In genomic region chr4:47438956-47439355, GRCm38 (mm10) we compare ENCODE assay signal across 22 mouse cellular contexts. TPM values are rescaled to one million over a fixed set of nuclear protein-coding genes. Genes with fewer than 3 reads are reported as not detected.
A peak's percentile ranks its signal among the peaks of the same experiment; 100 is the strongest.
DNase-seq lines count a peak whose midpoint lies in the region; ATAC-seq and TF ChIP-seq lines count a peak whose summit lies in the region.
"Had no signal": no experiment of that assay in that cellular context is flagged by ENCODE, and none has a peak within 500 bp of the region (broad histone marks: within the 10 kb centered on the region; RNA-seq: fewer than 3 reads in every experiment).

No protein-coding gene starts in this region.

- H3K27ac ChIP-seq in hindbrain, embryonic 10.5 days = peak overlapping the region; percentile 18; the same call in 1 of the 2 replicates
- no peak overlapping the region for H3K27ac ChIP-seq in hindbrain, postnatal 0 days
- H3K27ac ChIP-seq in midbrain, embryonic 10.5 days (replicated peaks) = no peak overlapping the region
- no peak overlapping the region for H3K27ac ChIP-seq in midbrain, embryonic 15.5 days
- H3K27ac ChIP-seq: forebrain, embryonic 12.5 days; heart, embryonic 15.5 days had no signal

- WGBS in hindbrain, embryonic 10.5 days = 79% methylated on average over 6 of the region's 6 CpGs
- 78% methylated on average over 6 of the region's 6 CpGs for WGBS in hindbrain, postnatal 0 days
- 81% methylated on average over 6 of the region's 6 CpGs for WGBS in midbrain, embryonic 10.5 days
- 82% methylated on average over 6 of the region's 6 CpGs for WGBS in midbrain, embryonic 15.5 days

- DNase-seq in hindbrain, embryonic 10.5 days (ENCODE audit: low spot score) = no peak
- no peak for DNase-seq in hindbrain, postnatal 0 days (ENCODE audit: low spot score)
- DNase-seq in midbrain, embryonic 10.5 days (ENCODE audit: low spot score) = peak; percentile 9
- peak; percentile 30 for DNase-seq in testis, postnatal 10 days (ENCODE audit: low spot score)
- DNase-seq in testis, postnatal 14 days (ENCODE audit: low spot score) = no peak
- DNase-seq: adrenal gland, adult 2 months; adrenal gland, postnatal 14 days; cerebellum, adult 11 months; cerebellum, adult 2 months; cerebellum, adult 9-11 months; cerebellum, postnatal 25 days; gastrocnemius, postnatal 25 days; heart, postnatal 10 days; heart, postnatal 4 days had no signal

- no peaks in the 10 kb centered on the region for H3K9me3 ChIP-seq in hindbrain, embryonic 10.5 days
- H3K9me3 ChIP-seq in hindbrain, postnatal 0 days (ENCODE audit: low read length) = no peaks in the 10 kb centered on the region
- no peaks in the 10 kb centered on the region for H3K9me3 ChIP-seq in midbrain, embryonic 10.5 days (replicated peaks)
- no peaks in the 10 kb centered on the region for H3K9me3 ChIP-seq in midbrain, embryonic 15.5 days
- H3K9me3 ChIP-seq: embryonic facial prominence, embryonic 13.5 days; forebrain, embryonic 12.5 days; forebrain, embryonic 15.5 days; heart, embryonic 12.5 days; heart, embryonic 15.5 days; hindbrain, embryonic 15.5 days had no signal

- TF ChIP-seq CTCF in hindbrain, postnatal 0 days (IDR thresholded peaks at IDR 0.05; ENCODE audit: low read depth) = no peak

- no peak overlapping the region for H3K4me3 ChIP-seq in hindbrain, embryonic 10.5 days
- no peak overlapping the region for H3K4me3 ChIP-seq in hindbrain, postnatal 0 days (ENCODE audit: low read length)
- H3K4me3 ChIP-seq in midbrain, embryonic 10.5 days = no peak overlapping the region
- H3K4me3 ChIP-seq in midbrain, embryonic 15.5 days = no peak overlapping the region
- H3K4me3 ChIP-seq: erythroblast, embryonic 14.5 days; heart, embryonic 15.5 days had no signal

- no peak for ATAC-seq in hindbrain, postnatal 0 days
- no peak for ATAC-seq in midbrain, embryonic 15.5 days (replicated peaks)

- no peak overlapping the region for H3K9ac ChIP-seq in hindbrain, postnatal 0 days (replicated peaks; ENCODE audit: low read length)
- H3K9ac ChIP-seq in midbrain, embryonic 15.5 days = no peak overlapping the region
- H3K9ac ChIP-seq: heart, embryonic 15.5 days had no signal

- H3K4me2 ChIP-seq in hindbrain, postnatal 0 days (ENCODE audit: low read depth, low read length) = no peak overlapping the region
- H3K4me2 ChIP-seq in midbrain, embryonic 15.5 days = no peak overlapping the region

- no peaks in the 10 kb centered on the region for H3K36me3 ChIP-seq in hindbrain, embryonic 10.5 days
- H3K36me3 ChIP-seq in hindbrain, postnatal 0 days (ENCODE audit: insufficient read depth, low read length) = no peaks in the 10 kb centered on the region
- no peaks in the 10 kb centered on the region for H3K36me3 ChIP-seq in midbrain, embryonic 10.5 days
- H3K36me3 ChIP-seq in midbrain, embryonic 15.5 days (replicated peaks) = no peaks in the 10 kb centered on the region
- H3K36me3 ChIP-seq: embryonic facial prominence, embryonic 13.5 days; forebrain, embryonic 12.5 days; forebrain, embryonic 15.5 days; heart, embryonic 12.5 days; heart, embryonic 15.5 days; hindbrain, embryonic 15.5 days had no signal

- peaks cover 30% of the 10 kb centered on the region for H3K4me1 ChIP-seq in hindbrain, embryonic 10.5 days (replicated peaks)
- H3K4me1 ChIP-seq in hindbrain, postnatal 0 days (ENCODE audit: insufficient read depth, low read length) = 0 out of 2 replicates have a peak, but pooled peaks cover 4% of the 10 kb centered on the region
- H3K4me1 ChIP-seq in midbrain, embryonic 10.5 days = peaks cover 27% of the 10 kb centered on the region
- H3K4me1 ChIP-seq in midbrain, embryonic 15.5 days = peaks cover 13% of the 10 kb centered on the region

- H3K27me3 ChIP-seq in hindbrain, embryonic 10.5 days (ENCODE audit: insufficient read depth, poor library complexity, severe bottlenecking) = peaks cover 31% of the 10 kb centered on the region
- H3K27me3 ChIP-seq in hindbrain, postnatal 0 days (ENCODE audit: insufficient read depth, low read length) = no peaks in the 10 kb centered on the region
- peaks cover 20% of the 10 kb centered on the region for H3K27me3 ChIP-seq in midbrain, embryonic 10.5 days (ENCODE audit: low read depth, poor library complexity, severe bottlenecking)
- no peaks in the 10 kb centered on the region for H3K27me3 ChIP-seq in midbrain, embryonic 15.5 days (replicated peaks)
- H3K27me3 ChIP-seq: embryonic facial prominence, embryonic 13.5 days; forebrain, embryonic 15.5 days; heart, embryonic 12.5 days; heart, embryonic 15.5 days; hindbrain, embryonic 15.5 days had no signal

RNA-seq across cellular contexts. Expression of gene Alg2, which starts 35.2 kb away (rescaled TPM):
- polyA plus RNA-seq in hindbrain, embryonic 10.5 days (2016; fragmentation: Nextera tagmentation; extraction: Ambion mirVana) = 94.9 and 120 TPM in 2 replicates
- total RNA-seq in hindbrain, postnatal 0 days (2014; rRNA removed) = 212 and 217 TPM in 2 replicates
- 265 and 288 TPM in 2 replicates for polyA plus RNA-seq in hindbrain, postnatal 0 days (2015; fragmentation: Nextera tagmentation; extraction: Ambion mirVana)
- 93.2 and 110 TPM in 2 replicates for polyA plus RNA-seq in midbrain, embryonic 10.5 days (2016; fragmentation: Nextera tagmentation; extraction: Ambion mirVana)
- polyA plus RNA-seq in midbrain, embryonic 15.5 days (2015; fragmentation: Nextera tagmentation; extraction: Ambion mirVana) = 319 and 332 TPM in 2 replicates

RNA-seq across cellular contexts. Expression of gene Sec61b, which starts 35.5 kb away (rescaled TPM):
- 378 and 396 TPM in 2 replicates for polyA plus RNA-seq in hindbrain, embryonic 10.5 days (2016; fragmentation: Nextera tagmentation; extraction: Ambion mirVana)
- total RNA-seq in hindbrain, postnatal 0 days (2014; rRNA removed) = 211 and 228 TPM in 2 replicates
- 247 and 259 TPM in 2 replicates for polyA plus RNA-seq in hindbrain, postnatal 0 days (2015; fragmentation: Nextera tagmentation; extraction: Ambion mirVana)
- polyA plus RNA-seq in midbrain, embryonic 10.5 days (2016; fragmentation: Nextera tagmentation; extraction: Ambion mirVana) = 339 and 378 TPM in 2 replicates
- polyA plus RNA-seq in midbrain, embryonic 15.5 days (2015; fragmentation: Nextera tagmentation; extraction: Ambion mirVana) = 235 and 244 TPM in 2 replicates

Comparison
In these comparisons a context has a peak if more than half of its experiments do, and no peak if none do; other contexts are left out.
1. DNase-seq: peak in midbrain, embryonic 10.5 days (single experiment) and testis, postnatal 10 days (single experiment); none in hindbrain, embryonic 10.5 days (single experiment), hindbrain, postnatal 0 days (single experiment) and testis, postnatal 14 days (single experiment).